Mouse (Mus musculus): ENCODE results near the gene Dand5.

The Dand5 gene

GRCm38 (mm10) chr8:84822723-84823122 is at the start of gene Dand5:
TSS of gene Dand5 (minus strand) at chr8:84822823.
- no peak for DNase-seq (ENCODE audit: low spot score)

- DNase-seq (ENCODE audit: low spot score), result peak; percentile 84
Observed at GRCm38 (mm10) chr8:84871376-84872308, 49.0 kb upstream of the Dand5 start, which contains the start of gene Syce2. TSS of gene Syce2 (plus strand) at chr8:84872111.

DNA sequence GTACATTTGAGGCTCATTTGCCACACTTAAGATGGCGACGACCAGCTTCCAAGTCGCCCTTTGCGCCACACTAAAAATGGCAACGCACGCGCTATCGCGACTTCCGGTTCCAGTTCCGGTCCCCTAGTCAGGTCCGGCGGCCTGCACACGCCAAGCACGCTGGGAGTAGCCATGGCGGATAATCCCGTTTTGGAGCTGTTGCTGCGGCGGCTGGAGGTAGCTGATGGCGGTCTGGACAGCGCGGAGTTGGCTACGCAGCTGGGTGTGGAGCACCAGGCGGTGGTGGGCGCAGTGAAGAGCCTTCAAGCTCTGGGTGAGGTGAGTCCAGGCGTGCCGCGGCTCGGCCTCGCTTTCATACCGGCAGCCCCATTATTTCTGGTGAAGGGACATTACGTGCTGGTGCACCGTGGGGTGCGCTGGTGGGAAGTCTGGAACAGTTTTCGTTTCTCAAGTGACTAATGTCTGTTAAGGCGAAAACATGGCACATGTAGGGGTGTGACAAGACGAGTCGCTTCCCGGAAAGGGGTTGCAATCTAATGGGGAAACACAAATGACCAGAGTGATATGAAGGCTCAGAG is 34.3 kb upstream of the Dand5 start, which contains the start of gene Farsa:
Gene Farsa, plus strand, starts transcription at position 126 of the 578 bp plus-strand sequence.
- DNase-seq (ENCODE audit: low spot score), result peak; percentile 86

GRCm38 (mm10) chr8:84856434-84856833 is 33.8 kb upstream of the Dand5 start:
- no peak for DNase-seq (ENCODE audit: low spot score)

- no peak for DNase-seq (ENCODE audit: low spot score)
Observed at GRCm38 (mm10) chr8:84847684-84848435, 25.2 kb upstream of the Dand5 start.

GRCm38 (mm10) chr8:84846722-84847572 is 24.3 kb upstream of the Dand5 start, which contains the start of gene Calr:
TSS of gene Calr (minus strand) at chr8:84846934.
- peak; percentile 99 for DNase-seq (ENCODE audit: low spot score)

GRCm38 (mm10) chr8:84846094-84846721 is 23.6 kb upstream of the Dand5 start:
- DNase-seq (ENCODE audit: low spot score), result no peak

- no peak for DNase-seq (ENCODE audit: low spot score)
Observed at GRCm38 (mm10) chr8:84845355-84846093, 22.9 kb upstream of the Dand5 start.

- no peak for DNase-seq (ENCODE audit: low spot score)
Observed at GRCm38 (mm10) chr8:84844397-84845070, 21.9 kb upstream of the Dand5 start.

- DNase-seq (ENCODE audit: low spot score), result no peak
Observed at GRCm38 (mm10) chr8:84841514-84841913, 18.9 kb upstream of the Dand5 start.

DNA sequence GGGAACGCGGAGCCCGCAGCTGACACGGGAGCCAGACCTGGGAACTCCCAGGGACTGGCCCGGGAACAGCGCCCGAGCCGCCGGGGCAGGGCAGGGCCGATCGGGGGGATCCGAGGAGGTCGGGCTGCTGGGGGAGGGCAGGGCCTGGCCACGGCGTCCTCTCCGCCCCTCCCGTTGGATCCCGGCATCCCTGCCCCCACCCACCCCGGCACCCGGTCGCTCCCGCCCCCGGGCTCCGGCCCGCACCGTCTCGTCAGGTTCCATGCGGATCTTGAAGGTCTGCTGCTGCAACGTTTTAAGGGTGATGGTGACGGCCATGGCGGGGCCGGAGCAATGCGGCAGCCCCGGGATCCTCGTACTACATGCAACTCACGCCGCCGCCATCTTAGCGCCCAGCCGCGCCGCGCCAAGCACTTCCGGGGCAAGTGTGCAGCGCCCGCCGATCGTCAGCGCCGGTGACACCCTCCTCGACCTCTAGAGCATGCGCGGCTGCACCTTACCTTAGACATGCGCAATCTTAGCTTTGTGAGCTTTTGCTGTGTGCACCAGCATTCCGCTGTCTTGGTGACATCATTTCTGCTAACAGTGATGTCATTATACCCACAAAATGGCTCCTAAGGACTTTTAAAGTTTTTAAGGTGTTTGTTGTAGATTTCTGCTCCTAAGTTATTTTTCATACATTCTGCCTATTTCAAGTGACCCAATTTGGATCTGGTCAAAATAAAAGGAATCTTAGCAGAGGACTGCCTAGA is 17.8 kb upstream of the Dand5 start, which contains the start of gene Rad23a:
Gene Rad23a, minus strand, starts transcription at position 418 of the 752 bp plus-strand sequence.
- DNase-seq (ENCODE audit: low spot score), result peak; percentile 85

DNA sequence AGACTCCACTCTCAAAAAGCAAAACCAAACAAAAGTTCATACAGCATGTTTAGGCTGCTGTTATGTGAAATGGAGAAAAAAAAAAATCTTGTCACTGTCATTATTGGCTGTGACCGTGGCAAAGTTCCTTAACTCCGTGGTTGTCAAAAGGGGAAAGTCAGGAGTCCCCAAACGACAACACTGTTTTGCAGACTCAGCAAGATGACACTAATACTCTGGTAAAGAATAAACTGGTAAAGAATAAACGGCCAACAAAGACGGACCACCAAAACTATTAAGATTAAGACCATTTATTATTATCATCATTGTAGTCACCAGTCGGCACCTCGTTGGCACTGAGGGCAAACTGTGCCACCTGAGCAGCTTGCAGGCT is 17.2 kb upstream of the Dand5 start:
- no peak for DNase-seq (ENCODE audit: low spot score)

- DNase-seq (ENCODE audit: low spot score), result no peak
Observed at GRCm38 (mm10) chr8:84839411-84839810, 16.8 kb upstream of the Dand5 start.

DNA sequence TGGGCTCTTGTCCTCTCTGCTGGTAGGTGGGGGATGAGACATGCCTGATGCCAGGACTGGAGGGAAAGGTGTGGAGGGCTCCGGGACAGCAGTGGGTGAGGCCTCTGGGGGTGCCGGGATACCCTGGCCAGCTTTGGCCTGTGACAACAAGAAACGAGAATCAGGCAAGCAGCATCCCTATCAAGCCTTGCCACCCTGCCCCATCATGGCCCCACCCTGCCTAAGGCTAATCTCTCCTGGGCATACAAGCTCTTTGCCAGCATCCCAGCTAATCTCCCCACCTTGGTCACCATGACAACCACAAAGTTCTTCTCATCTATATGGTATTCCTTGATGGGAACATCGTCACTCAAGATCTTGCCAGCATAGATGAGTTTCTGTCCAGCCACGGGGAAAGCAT is 15.9 kb upstream of the Dand5 start:
- DNase-seq (ENCODE audit: low spot score), result peak; percentile 80

- no peak for DNase-seq (ENCODE audit: low spot score)
Observed at GRCm38 (mm10) chr8:84837912-84838470, 15.4 kb upstream of the Dand5 start.

DNA sequence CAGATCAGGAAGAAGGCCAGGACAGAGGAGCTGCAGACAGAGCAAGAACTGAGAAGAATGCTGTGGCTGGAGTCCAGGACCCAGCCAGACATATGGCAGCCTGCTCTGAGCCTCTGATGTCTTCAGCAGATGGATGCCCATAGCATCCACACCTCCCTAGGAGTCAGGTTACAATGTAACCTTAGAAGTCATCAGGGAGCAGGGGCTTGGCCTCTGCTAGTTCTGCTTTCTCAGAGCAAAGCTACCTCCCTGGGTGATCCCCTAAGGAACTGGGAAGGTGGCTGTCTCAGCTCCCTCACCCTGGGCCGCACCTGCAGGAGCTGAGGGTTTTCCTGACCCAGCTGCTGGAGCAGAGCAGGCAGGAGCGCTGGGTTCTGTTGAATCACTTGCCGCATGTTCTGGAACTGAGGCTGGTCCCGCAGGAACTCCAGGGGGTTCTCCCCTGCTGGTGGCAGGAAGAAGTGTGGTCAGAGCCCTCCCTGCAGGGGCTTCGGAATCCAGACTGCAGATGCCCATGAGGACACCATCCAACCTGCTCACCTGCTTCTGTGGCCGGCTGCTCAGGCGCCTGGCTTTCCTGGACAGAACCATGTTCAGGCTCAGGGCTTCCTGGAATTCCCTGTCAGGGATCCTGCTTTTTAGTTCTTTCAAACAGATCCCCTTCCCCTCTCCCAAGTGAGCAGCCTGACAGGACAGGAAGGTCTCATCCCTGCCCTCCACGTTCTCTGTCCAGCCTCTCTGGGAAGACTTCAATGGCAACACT is 14.7 kb upstream of the Dand5 start:
- no peak for DNase-seq (ENCODE audit: low spot score)
